Mouse (Mus musculus): ENCODE data around the gene Gfi1b. TPM values are rescaled to one million over a fixed set of nuclear protein-coding genes. Genes with fewer than 3 reads are reported as not detected.
A peak's percentile ranks its signal among the peaks of the same experiment; 100 is the strongest.

Gene Gfi1b
- total RNA-seq, 2 experiments from 2014 or later: not detected

GRCm38 (mm10) chr2:28622521-28623124 lies 841 bp upstream of the Gfi1b start:
- peak; percentile 49 for DNase-seq

GRCm38 (mm10) chr2:28621111-28621510 lies 671 bp downstream of the Gfi1b start:
- no peak for DNase-seq

GRCm38 (mm10) chr2:28620522-28620921 lies 1.3 kb downstream of the Gfi1b start:
- DNase-seq: no peak

- DNase-seq: no peak
Measured at GRCm38 (mm10) chr2:28619369-28619768, 2.4 kb downstream of the Gfi1b start.

- no peak for DNase-seq
Measured at GRCm38 (mm10) chr2:28618777-28619336, 2.9 kb downstream of the Gfi1b start.

GRCm38 (mm10) chr2:28617498-28618486 lies 4.0 kb downstream of the Gfi1b start:
- DNase-seq: no peak

GRCm38 (mm10) chr2:28616874-28617273 lies 4.9 kb downstream of the Gfi1b start:
- no peak for DNase-seq

- DNase-seq: no peak
Measured at GRCm38 (mm10) chr2:28616358-28616757, 5.4 kb downstream of the Gfi1b start.

- DNase-seq: no peak
Measured at GRCm38 (mm10) chr2:28613599-28613998, 8.2 kb downstream of the Gfi1b start.

- DNase-seq: no peak
Measured at GRCm38 (mm10) chr2:28612436-28613063, 9.2 kb downstream of the Gfi1b start.

GRCm38 (mm10) chr2:28611407-28611787 lies 10.4 kb downstream of the Gfi1b start:
- no peak for DNase-seq

- DNase-seq: no peak
Measured at GRCm38 (mm10) chr2:28610716-28611406, 10.9 kb downstream of the Gfi1b start.

- DNase-seq: no peak
Measured at GRCm38 (mm10) chr2:28609851-28610250, 11.9 kb downstream of the Gfi1b start.

GRCm38 (mm10) chr2:28607341-28608165 lies 14.2 kb downstream of the Gfi1b start:
- no peak for DNase-seq

GRCm38 (mm10) chr2:28606601-28607340 lies 15.0 kb downstream of the Gfi1b start:
- no peak for DNase-seq

GRCm38 (mm10) chr2:28605789-28606541 lies 15.8 kb downstream of the Gfi1b start:
- DNase-seq: no peak

GRCm38 (mm10) chr2:28603542-28603941 lies 18.2 kb downstream of the Gfi1b start:
- no peak for DNase-seq

- DNase-seq: no peak
Measured at GRCm38 (mm10) chr2:28601720-28602590, 19.8 kb downstream of the Gfi1b start.

- no peak for DNase-seq
Measured at GRCm38 (mm10) chr2:28599569-28599900, 22.2 kb downstream of the Gfi1b start.

Measured in heart, postnatal 4 days (tissue).